Mouse (Mus musculus): ENCODE data around the gene Sorbs1. TPM values are rescaled to one million over a fixed set of nuclear protein-coding genes. Genes with fewer than 3 reads are reported as not detected.

Gene Sorbs1
- polyA plus RNA-seq, 1 experiment from 2014 or later, result 84.6 TPM

GRCm38 (mm10) chr19:40548796-40549515 is 35.4 kb upstream of the Sorbs1 start:
- no peak overlapping the region for H3K9ac ChIP-seq (ENCODE audit: low read depth, low read length)
- ATAC-seq, result no peak
- no peak overlapping the region for H3K27ac ChIP-seq (ENCODE audit: low read length)
- H3K36me3 ChIP-seq (ENCODE audit: control insufficient read depth, insufficient read depth, low read length), result peaks cover 22% of the 10 kb centered on the region
- H3K9me3 ChIP-seq (replicated peaks; ENCODE audit: control insufficient read depth, low read length, poor library complexity, severe bottlenecking), result no peaks in the 10 kb centered on the region
- peaks cover 3% of the 10 kb centered on the region; the same call in 1 of the 2 replicates for H3K4me1 ChIP-seq (ENCODE audit: control insufficient read depth, insufficient read depth, low read length)
- WGBS, result 31% methylated on average over 5 of the region's 5 CpGs
- no peak overlapping the region for H3K4me3 ChIP-seq (ENCODE audit: low read depth, low read length)
- no peaks in the 10 kb centered on the region for H3K27me3 ChIP-seq (ENCODE audit: control insufficient read depth, insufficient read depth, low read depth, low read length)
- H3K4me2 ChIP-seq (ENCODE audit: low read length), result no peak overlapping the region

GRCm38 (mm10) chr19:40548386-40548785 is 34.8 kb upstream of the Sorbs1 start:
- no peak for ATAC-seq
- no peak overlapping the region for H3K4me3 ChIP-seq (ENCODE audit: low read depth, low read length)
- H3K27me3 ChIP-seq (ENCODE audit: control insufficient read depth, insufficient read depth, low read depth, low read length), result no peaks in the 10 kb centered on the region
- peaks cover 3% of the 10 kb centered on the region; the same call in 1 of the 2 replicates for H3K4me1 ChIP-seq (ENCODE audit: control insufficient read depth, insufficient read depth, low read length)
- peaks cover 16% of the 10 kb centered on the region for H3K36me3 ChIP-seq (ENCODE audit: control insufficient read depth, insufficient read depth, low read length)
- H3K4me2 ChIP-seq (ENCODE audit: low read length), result no peak overlapping the region
- 70% methylated on average over 6 of the region's 6 CpGs for WGBS
- no peak overlapping the region for H3K27ac ChIP-seq (ENCODE audit: low read length)
- H3K9ac ChIP-seq (ENCODE audit: low read depth, low read length), result no peak overlapping the region
- no peaks in the 10 kb centered on the region for H3K9me3 ChIP-seq (replicated peaks; ENCODE audit: control insufficient read depth, low read length, poor library complexity, severe bottlenecking)

GRCm38 (mm10) chr19:40544856-40545255 is 31.3 kb upstream of the Sorbs1 start:
- peaks cover 3% of the 10 kb centered on the region; the same call in 1 of the 2 replicates for H3K4me1 ChIP-seq (ENCODE audit: control insufficient read depth, insufficient read depth, low read length)
- H3K9me3 ChIP-seq (replicated peaks; ENCODE audit: control insufficient read depth, low read length, poor library complexity, severe bottlenecking), result no peaks in the 10 kb centered on the region
- H3K36me3 ChIP-seq (ENCODE audit: control insufficient read depth, insufficient read depth, low read length), result no peaks in the 10 kb centered on the region
- WGBS, result 5% methylated on average over 3 of the region's 3 CpGs
- ATAC-seq, result peak; percentile 90
- no peak overlapping the region for H3K27ac ChIP-seq (ENCODE audit: low read length)
- no peak overlapping the region for H3K4me2 ChIP-seq (ENCODE audit: low read length)
- no peak overlapping the region for H3K4me3 ChIP-seq (ENCODE audit: low read depth, low read length)
- no peaks in the 10 kb centered on the region for H3K27me3 ChIP-seq (ENCODE audit: control insufficient read depth, insufficient read depth, low read depth, low read length)
- H3K9ac ChIP-seq (ENCODE audit: low read depth, low read length), result no peak overlapping the region

- H3K36me3 ChIP-seq (ENCODE audit: control insufficient read depth, insufficient read depth, low read length), result no peaks in the 10 kb centered on the region
- no peaks in the 10 kb centered on the region for H3K9me3 ChIP-seq (replicated peaks; ENCODE audit: control insufficient read depth, low read length, poor library complexity, severe bottlenecking)
- no peak overlapping the region for H3K4me2 ChIP-seq (ENCODE audit: low read length)
- H3K4me1 ChIP-seq (ENCODE audit: control insufficient read depth, insufficient read depth, low read length), result no peaks in the 10 kb centered on the region
- no peak overlapping the region for H3K9ac ChIP-seq (ENCODE audit: low read depth, low read length)
- ATAC-seq, result no peak
- H3K27me3 ChIP-seq (ENCODE audit: control insufficient read depth, insufficient read depth, low read depth, low read length), result no peaks in the 10 kb centered on the region
- no peak overlapping the region for H3K4me3 ChIP-seq (ENCODE audit: low read depth, low read length)
- 90% methylated on average over 7 of the region's 7 CpGs for WGBS
- H3K27ac ChIP-seq (ENCODE audit: low read length), result no peak overlapping the region
Measured at GRCm38 (mm10) chr19:40542776-40543175, 29.2 kb upstream of the Sorbs1 start.

GRCm38 (mm10) chr19:40536526-40536925 is 22.9 kb upstream of the Sorbs1 start:
- H3K27me3 ChIP-seq (ENCODE audit: control insufficient read depth, insufficient read depth, low read depth, low read length), result no peaks in the 10 kb centered on the region
- no peaks in the 10 kb centered on the region for H3K36me3 ChIP-seq (ENCODE audit: control insufficient read depth, insufficient read depth, low read length)
- ATAC-seq, result no peak
- no peaks in the 10 kb centered on the region for H3K4me1 ChIP-seq (ENCODE audit: control insufficient read depth, insufficient read depth, low read length)
- no peak overlapping the region for H3K4me2 ChIP-seq (ENCODE audit: low read length)
- 92% methylated on average over 6 of the region's 6 CpGs for WGBS
- H3K27ac ChIP-seq (ENCODE audit: low read length), result no peak overlapping the region
- no peaks in the 10 kb centered on the region for H3K9me3 ChIP-seq (replicated peaks; ENCODE audit: control insufficient read depth, low read length, poor library complexity, severe bottlenecking)
- H3K9ac ChIP-seq (ENCODE audit: low read depth, low read length), result no peak overlapping the region
- no peak overlapping the region for H3K4me3 ChIP-seq (ENCODE audit: low read depth, low read length)

GRCm38 (mm10) chr19:40532525-40532924 is 18.9 kb upstream of the Sorbs1 start:
- H3K4me2 ChIP-seq (ENCODE audit: low read length), result no peak overlapping the region
- no peak overlapping the region for H3K4me3 ChIP-seq (ENCODE audit: low read depth, low read length)
- no peaks in the 10 kb centered on the region for H3K36me3 ChIP-seq (ENCODE audit: control insufficient read depth, insufficient read depth, low read length)
- no peaks in the 10 kb centered on the region for H3K4me1 ChIP-seq (ENCODE audit: control insufficient read depth, insufficient read depth, low read length)
- H3K9me3 ChIP-seq (replicated peaks; ENCODE audit: control insufficient read depth, low read length, poor library complexity, severe bottlenecking), result no peaks in the 10 kb centered on the region
- WGBS, result 87% methylated on average over 5 of the region's 5 CpGs
- H3K27ac ChIP-seq (ENCODE audit: low read length), result no peak overlapping the region
- ATAC-seq, result no peak
- H3K9ac ChIP-seq (ENCODE audit: low read depth, low read length), result no peak overlapping the region
- H3K27me3 ChIP-seq (ENCODE audit: control insufficient read depth, insufficient read depth, low read depth, low read length), result no peaks in the 10 kb centered on the region

- no peaks in the 10 kb centered on the region for H3K36me3 ChIP-seq (ENCODE audit: control insufficient read depth, insufficient read depth, low read length)
- H3K4me2 ChIP-seq (ENCODE audit: low read length), result no peak overlapping the region
- H3K9me3 ChIP-seq (replicated peaks; ENCODE audit: control insufficient read depth, low read length, poor library complexity, severe bottlenecking), result no peaks in the 10 kb centered on the region
- no peak overlapping the region for H3K4me3 ChIP-seq (ENCODE audit: low read depth, low read length)
- 84% methylated on average over 2 of the region's 2 CpGs for WGBS
- H3K4me1 ChIP-seq (ENCODE audit: control insufficient read depth, insufficient read depth, low read length), result no peaks in the 10 kb centered on the region
- no peak overlapping the region for H3K27ac ChIP-seq (ENCODE audit: low read length)
- no peak for ATAC-seq
- H3K27me3 ChIP-seq (ENCODE audit: control insufficient read depth, insufficient read depth, low read depth, low read length), result no peaks in the 10 kb centered on the region
- no peak overlapping the region for H3K9ac ChIP-seq (ENCODE audit: low read depth, low read length)
Measured at GRCm38 (mm10) chr19:40530323-40530722, 16.7 kb upstream of the Sorbs1 start.

GRCm38 (mm10) chr19:40528254-40528653 is 14.7 kb upstream of the Sorbs1 start:
- no peaks in the 10 kb centered on the region for H3K27me3 ChIP-seq (ENCODE audit: control insufficient read depth, insufficient read depth, low read depth, low read length)
- no peak overlapping the region for H3K4me2 ChIP-seq (ENCODE audit: low read length)
- ATAC-seq, result no peak
- no peak overlapping the region for H3K9ac ChIP-seq (ENCODE audit: low read depth, low read length)
- H3K36me3 ChIP-seq (ENCODE audit: control insufficient read depth, insufficient read depth, low read length), result no peaks in the 10 kb centered on the region
- no peak overlapping the region for H3K27ac ChIP-seq (ENCODE audit: low read length)
- no peaks in the 10 kb centered on the region; the same call in 1 of the 2 replicates for H3K4me1 ChIP-seq (ENCODE audit: control insufficient read depth, insufficient read depth, low read length)
- H3K9me3 ChIP-seq (replicated peaks; ENCODE audit: control insufficient read depth, low read length, poor library complexity, severe bottlenecking), result no peaks in the 10 kb centered on the region
- no peak overlapping the region for H3K4me3 ChIP-seq (ENCODE audit: low read depth, low read length)

GRCm38 (mm10) chr19:40526367-40527014 is 12.9 kb upstream of the Sorbs1 start:
- Histone ChIP-seq H3K4me3 (ENCODE audit: low read depth, low read length) (no peak overlapping the region), H3K9me3 (replicated peaks; ENCODE audit: control insufficient read depth, low read length, poor library complexity, severe bottlenecking) (no peaks in the 10 kb centered on the region), H3K27me3 (ENCODE audit: control insufficient read depth, insufficient read depth, low read depth, low read length) (no peaks in the 10 kb centered on the region), H3K27ac (ENCODE audit: low read length) (no peak overlapping the region), H3K9ac (ENCODE audit: low read depth, low read length) (no peak overlapping the region), H3K36me3 (ENCODE audit: control insufficient read depth, insufficient read depth, low read length) (no peaks in the 10 kb centered on the region), H3K4me1 (ENCODE audit: control insufficient read depth, insufficient read depth, low read length) (no peaks in the 10 kb centered on the region; the same call in 1 of the 2 replicates), H3K4me2 (ENCODE audit: low read length) (no peak overlapping the region)
- 81% methylated on average over 9 of the region's 9 CpGs for WGBS
- no peak for ATAC-seq

Measured in midbrain, embryonic 16.5 days (tissue).